Mouse (Mus musculus) retina, postnatal 1 day (tissue): ENCODE results near the gene Nol10.
A peak's percentile ranks its signal among the peaks of the same experiment; 100 is the strongest.
"Not testable (repeated sequence)": the region's sequence is repeated elsewhere in the genome, so short reads cannot be mapped to it uniquely, and the experiment has no call there.

Experiments used
- DNase-seq: peaks from one replicate; pipeline ENCODE4 v3.0.0-alpha.2; 2012

The Nol10 gene

DNA sequence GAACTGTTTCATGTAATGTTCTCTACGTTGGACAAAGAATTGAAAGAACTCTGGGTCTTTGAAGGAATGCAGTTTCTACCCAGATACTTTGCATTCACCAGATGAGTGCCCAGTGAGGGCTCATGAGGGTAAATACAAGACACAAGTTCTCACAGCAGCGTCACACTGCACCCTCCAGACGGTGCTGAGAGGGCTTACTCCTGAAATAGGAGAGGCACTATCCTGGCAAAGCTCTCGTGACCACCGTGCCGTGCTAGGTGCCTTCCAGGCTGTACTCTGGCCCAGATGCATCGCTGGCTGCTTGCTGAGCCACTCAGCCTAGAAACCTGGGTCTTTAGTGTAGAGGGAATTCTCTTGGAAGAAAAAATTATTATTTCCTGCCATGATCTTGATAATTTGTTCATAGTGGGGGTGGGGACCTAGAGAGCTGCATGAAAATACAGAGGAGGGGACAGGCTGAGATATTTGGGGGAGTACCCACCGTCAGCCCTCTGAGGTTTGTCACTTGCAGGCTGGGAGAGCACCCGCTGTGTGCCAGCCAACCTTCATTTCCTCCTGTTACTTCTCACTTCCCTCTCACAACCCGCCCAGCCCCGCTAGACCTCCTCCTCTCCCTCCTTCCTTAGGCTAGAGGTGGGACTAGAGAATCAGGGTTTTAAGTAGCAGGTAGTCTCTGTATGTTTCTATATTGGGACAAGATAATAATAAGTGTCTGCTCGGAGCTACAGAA is 63.7 kb downstream of the Nol10 start:
- DNase-seq = no peak

DNA sequence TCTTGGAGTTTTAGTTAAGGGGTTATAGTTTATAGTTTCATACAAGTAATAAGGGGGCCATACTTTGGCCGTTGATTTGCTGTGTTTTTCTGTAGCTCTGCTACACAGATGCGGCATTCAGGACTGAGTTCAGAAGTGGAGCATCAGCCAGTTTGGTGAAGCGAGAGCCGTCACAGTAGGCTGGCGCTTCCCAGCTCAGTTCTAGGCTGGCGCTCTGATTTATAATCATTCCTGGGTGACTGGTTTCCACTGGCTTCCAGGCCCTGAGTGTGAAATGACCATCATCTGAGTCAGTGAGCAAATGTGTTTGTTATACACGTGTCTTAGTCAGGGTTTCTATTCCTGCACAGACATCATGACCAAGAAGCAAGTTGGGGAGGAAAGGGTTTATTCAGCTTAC is 66.5 kb downstream of the Nol10 start:
- DNase-seq = no peak

DNA sequence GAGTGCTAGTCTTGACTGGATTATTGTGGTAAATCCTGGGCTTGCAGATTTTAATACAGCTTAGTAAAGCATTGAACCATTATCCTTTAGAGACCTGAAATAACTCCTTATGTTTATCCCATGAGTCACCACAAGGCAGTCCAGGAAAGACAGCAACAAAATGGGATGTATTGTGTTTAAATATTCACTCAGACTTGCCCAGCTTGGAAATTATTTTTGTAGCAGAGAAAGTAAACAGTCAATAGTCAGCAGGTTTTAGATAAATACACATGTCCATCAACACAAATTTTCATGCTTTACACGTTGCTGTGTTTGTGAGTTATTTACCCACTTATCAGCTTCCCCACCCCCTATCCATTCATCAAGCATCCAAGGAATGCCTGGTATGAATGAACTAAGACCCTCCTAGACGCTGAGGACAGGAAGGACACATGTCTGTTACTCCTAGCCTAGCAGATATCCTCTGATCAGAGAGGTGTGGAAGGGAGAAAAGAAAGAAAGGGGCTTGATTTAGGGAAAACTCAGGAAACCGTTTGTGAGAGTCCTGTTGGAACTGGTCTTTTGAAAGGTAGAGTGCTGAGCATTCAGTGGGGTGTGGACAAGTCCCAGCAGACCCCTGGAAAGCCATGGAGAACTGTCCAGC is 72.0 kb downstream of the Nol10 start:
- DNase-seq = peak; percentile 41

- DNase-seq = no peak
Observed at GRCm38 (mm10) chr12:17425254-17426169, 77.3 kb downstream of the Nol10 start.

DNA sequence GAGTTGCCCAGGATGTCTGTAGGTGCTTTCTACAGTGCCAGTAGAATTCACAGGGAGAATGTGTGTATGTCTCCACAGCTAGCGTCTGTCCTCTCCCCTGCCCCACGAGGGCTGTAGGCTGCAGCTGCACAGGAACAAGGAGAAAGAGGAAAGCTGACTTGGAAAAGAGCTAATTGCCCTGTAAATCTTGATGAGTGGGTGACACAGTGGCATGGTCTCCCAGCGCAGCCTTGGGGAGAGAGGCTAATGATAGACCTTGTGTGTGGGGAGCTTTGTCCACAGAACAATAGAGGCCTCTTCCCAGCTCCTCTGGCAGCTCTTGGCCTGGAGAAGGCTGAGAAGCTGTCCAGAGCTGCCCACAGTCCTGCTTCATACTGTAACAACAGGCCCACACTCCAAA is 78.5 kb downstream of the Nol10 start:
- DNase-seq = peak; percentile 85

GRCm38 (mm10) chr12:17430578-17430977 is 82.3 kb downstream of the Nol10 start:
- no peak for DNase-seq

DNA sequence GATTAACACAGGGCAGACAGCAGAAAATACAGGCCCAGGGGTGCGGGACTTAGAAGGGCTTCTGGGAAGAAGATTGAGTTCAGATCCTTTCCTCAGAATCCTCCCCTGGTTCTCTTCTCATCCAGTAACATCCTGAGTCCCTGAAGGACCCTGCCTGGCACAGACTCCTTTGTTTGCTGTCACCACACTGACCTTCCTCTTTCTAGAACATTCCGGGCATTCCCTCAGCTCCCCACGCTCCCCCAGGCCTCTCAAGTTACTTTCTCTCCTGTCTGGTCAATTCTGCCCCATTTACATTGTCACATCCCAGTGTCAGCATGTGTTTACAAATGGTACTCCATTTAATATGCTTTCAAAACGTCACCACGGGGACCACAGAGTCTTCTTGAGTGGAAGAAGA is 82.9 kb downstream of the Nol10 start:
- DNase-seq = no peak

GRCm38 (mm10) chr12:17431812-17432332 is 83.6 kb downstream of the Nol10 start:
- DNase-seq = no peak

DNA sequence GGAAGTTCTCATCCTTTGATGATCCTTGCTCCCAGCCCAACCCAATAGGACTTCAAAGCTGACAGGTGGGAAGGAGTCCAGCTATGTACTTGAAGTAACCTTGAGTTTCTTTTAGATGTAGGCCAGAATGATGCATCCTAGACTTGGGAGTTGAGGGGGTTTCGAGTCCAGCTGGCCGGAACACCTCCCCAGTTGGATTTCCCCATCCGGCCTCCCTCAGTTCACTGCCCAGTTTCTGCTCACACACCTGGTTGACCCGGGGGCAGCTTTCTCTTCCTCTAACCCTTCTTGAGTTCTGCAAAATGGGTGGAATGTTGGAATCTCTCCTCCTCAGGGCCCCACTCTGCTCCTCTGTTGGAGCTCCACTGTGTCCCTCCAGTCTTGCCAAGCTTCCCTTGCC is 85.5 kb downstream of the Nol10 start:
- DNase-seq = no peak

DNA sequence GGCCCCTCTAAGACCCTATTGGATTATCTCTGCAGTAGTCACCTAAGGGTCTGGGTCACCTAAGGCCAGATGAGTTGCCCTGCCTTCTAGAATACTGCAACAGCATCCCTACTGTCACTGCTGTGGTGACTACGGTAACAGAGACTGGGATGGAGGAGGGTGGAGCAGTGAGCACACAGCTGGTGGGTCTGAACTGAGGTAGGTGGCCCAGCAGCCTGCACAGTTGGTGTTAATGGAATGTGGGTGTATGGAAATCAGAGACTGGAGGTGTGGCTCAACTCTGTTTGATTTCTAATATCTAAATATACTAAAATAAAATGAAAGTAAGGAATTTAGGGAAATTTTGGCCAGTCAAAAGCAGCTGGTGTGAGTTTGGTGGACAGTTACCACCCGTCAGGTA is 88.2 kb downstream of the Nol10 start:
- no peak for DNase-seq

DNA sequence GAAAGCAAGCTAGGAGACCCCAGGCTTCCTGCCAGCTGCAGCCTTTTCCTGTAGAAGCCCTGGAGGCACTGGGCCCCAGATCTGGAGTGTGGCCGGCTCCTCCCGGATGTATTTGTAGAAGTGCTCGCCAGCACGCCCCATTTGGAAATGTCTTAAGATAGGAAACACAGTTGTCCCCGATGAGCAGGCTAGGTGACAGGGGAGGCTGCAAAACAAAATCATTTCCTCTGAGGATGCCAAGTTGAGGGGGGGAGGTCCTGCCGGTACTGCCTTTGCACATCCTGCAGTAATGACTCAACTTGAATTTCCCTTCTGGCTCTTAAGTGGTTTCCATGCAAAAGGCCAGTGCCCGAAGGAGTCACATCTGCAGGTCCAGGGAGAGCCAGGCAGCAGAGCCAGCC is 92.0 kb downstream of the Nol10 start:
- no peak for DNase-seq

DNA sequence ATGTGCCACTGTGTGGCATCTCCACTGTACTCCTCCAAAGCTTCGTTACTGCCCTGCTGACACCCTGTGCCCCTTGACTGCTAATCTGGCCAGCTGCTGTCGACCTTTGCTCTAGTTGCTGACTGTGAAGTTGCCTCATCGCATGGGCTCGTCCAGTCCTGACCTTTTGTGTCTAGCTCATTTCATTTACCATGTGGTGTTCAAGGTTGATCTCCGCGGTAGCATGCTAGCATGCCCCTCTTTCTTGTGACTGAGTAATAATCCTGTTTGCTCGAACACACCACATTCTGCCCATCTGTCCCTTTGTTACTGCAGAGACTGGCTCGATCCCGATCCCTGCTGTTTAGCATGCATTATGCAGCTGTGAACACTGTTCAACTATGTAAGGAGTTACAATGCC is 93.2 kb downstream of the Nol10 start:
- peak; percentile 20 for DNase-seq

GRCm38 (mm10) chr12:17444406-17444805 is 96.1 kb downstream of the Nol10 start:
- DNase-seq = no peak

DNA sequence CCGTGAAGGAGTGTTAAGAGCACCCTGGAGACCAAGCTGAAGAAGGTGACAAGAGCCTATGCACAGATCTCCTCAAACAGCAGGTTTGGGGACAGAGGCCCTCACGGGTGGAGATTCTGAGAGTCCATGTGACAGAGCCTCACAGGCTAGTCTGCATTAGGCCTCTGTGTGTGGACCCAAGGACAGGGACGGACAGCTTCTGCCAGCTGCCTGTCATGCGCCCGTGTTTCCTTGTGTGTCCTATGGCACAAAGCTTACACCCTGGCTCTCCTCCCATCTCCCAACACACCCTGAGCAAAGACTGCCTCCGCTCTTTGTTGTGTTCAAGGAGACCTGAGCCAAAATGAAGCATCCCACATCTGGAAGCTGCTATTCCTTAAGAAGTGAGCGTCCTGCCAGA is 97.0 kb downstream of the Nol10 start:
- no peak for DNase-seq

- no peak for DNase-seq
Observed at GRCm38 (mm10) chr12:17448781-17449180, 100.5 kb downstream of the Nol10 start.

DNA sequence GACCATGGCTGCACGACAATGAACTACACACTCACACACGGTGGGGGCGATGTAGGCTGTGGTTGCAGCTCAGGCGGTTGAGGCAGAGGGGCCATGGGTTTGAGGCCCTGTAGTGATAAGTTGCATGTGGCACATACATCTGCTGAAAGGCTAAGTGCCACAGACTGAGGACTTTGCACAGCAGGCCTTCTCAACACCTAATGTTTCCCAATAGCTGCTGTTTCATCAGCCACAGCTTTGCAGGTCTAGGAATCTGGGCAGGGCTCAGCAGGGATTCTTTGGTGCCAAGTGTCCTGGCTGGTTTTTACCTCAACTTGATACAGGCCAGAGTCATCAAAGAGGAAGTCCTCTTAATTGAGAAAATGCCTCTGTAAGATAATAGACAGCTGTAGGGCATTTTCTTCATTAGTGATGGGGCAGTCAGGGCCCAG is 101.4 kb downstream of the Nol10 start:
- DNase-seq = no peak

GRCm38 (mm10) chr12:17450503-17450902 is 102.2 kb downstream of the Nol10 start:
- DNase-seq = no peak

- DNase-seq = no peak
Observed at GRCm38 (mm10) chr12:17450908-17451307, 102.7 kb downstream of the Nol10 start.

DNA sequence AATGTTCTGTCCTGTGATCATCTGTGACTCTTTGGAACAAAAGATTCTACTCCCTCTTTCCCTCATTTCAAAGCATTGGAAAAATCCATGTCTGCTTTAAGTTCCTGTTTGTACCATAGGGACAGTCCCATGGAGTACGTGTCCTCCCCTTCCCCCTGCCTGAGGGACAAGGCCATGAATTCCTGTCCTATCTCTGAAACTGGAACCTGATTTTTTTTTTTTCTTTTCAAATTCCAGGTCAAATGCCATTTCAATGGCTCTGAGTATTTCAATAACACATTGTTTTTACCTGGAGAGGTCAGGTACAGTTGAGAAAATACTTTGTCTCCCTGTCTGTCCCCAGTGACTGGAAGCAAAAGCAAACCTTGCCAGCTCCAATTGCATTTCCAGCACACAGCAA is 104.0 kb downstream of the Nol10 start:
- DNase-seq = no peak

DNA sequence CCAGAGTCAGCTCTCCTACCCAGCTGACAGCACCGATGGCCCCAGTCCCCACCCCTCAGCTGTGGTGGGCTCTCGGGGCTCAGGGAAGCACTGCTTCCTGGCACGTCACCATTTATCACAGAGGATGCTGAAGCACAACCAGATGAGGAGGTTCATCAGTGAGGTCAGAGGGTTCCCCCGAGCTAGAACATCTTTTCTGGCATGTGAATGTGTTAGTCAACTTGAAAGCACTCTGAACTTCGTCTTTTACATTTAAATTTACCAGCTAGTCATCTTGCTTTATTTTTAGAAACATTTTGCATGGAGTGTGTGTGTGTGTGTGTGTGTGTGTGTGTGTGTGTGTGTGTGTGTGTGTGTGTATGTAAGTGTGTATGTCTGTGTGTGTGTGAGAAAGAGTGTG is 105.7 kb downstream of the Nol10 start:
- DNase-seq = no peak

GRCm38 (mm10) chr12:17455096-17455495 is 106.8 kb downstream of the Nol10 start:
- DNase-seq = no peak

DNA sequence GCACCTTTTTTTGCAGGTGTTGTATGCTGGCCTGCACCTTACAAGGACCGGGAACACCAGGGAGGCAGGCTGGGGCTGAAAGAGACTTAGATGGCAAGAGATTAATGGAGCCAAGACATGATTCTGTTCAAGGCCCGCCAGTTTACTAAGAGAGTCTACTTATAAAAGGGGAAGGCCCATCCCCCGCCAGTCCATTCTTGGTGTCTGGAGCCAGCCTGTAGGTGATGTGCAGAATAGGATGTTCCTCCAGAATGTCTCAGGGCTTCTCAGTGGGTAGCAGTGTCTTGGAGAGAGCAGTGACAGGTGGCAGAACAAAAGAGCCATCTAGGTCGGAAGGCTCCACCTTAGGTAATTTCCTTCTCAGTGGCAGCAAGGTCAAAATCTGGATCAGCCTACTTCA is 111.0 kb downstream of the Nol10 start:
- not testable (repeated sequence) for DNase-seq

- DNase-seq = peak; percentile 15
Observed at GRCm38 (mm10) chr12:17463706-17464105, 115.4 kb downstream of the Nol10 start.
